Mouse (Mus musculus): ENCODE data around the gene Dpy19l2. TPM values are rescaled to one million over a fixed set of nuclear protein-coding genes. Genes with fewer than 3 reads are reported as not detected.

Gene Dpy19l2
- not detected for total RNA-seq (2023)

DNA sequence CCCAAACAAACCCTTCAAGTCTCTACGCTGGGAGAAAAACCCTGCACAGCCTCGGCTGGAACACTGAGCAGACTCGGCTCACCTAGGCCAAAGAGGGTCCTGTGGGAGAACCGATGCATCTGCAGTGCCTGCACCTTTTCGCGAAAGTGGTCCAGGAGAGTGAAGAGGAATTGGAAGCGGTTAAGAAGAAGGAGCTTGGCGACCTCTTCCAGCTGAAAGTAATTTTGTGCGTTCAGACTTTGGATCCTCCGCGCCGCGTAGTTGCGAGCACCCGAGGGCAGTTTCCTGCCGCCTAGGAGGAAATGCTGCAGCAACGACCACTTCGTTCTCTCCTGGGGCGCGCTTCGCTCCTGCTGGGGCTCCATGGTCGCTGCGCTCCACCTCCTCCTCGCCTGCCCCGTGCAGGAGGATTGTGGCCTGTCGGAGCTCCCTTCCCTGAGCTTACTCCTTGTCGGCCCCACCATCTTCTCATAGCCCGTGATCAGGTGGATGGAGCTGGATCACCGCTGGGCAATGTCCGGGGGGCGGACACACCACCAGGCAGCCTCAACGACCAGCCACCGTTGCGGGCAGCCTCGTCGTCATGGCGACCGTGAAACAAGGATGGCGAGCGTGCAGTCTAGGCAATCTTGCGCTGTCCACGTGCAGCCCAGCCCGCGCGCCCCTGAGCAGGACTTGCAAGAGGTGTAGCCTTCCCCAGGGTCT, at the start of gene Dpy19l2:
Gene Dpy19l2, minus strand, starts transcription at position 594 of the 705 bp plus-strand sequence.

DNA sequence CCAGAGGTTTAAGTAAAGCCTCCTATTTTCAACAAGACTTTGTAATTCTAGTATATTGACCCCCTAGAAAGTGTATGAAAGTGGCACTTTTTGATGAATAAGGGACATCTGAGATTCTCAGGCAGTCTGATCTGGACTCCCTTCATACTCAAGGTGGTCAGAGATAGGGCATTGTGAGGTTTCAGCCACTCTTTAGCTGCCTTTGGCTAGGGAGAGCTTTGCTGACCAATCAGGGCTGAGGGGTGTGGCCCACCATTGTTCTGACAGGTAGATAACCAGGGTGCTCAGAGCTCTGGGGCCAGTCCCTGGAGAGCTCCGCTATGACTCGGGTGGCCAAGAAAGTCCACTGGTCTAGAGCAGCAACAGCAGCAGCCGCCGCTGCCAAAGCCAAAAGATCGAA, 71.2 kb downstream of the Dpy19l2 start, which contains the start of gene Cypt4:
Gene Cypt4, plus strand, starts transcription at position 301 of the 400 bp plus-strand sequence.

Other genes with a start within 250 kb of the Dpy19l2 start
- 10 to 100 TPM; 71.2 to 79.2 TPM for gene Dpy19l1, start 193.2 kb downstream of the Dpy19l2 start, total RNA-seq (2023)
- gene Cypt4, start 71.1 kb downstream of the Dpy19l2 start, total RNA-seq (2023) = not detected
- not detected for gene Tbx20, start 78.0 kb upstream of the Dpy19l2 start, total RNA-seq (2023)

Measured in monocyte, adult 59 days (primary cell).